1 mouse cellular context compared by ENCODE assay signal in genomic region chr7:101427736-101428135, GRCm38 (mm10).
A peak's percentile ranks its signal among the peaks of the same experiment; 100 is the strongest.
TF ChIP-seq lines count a peak whose summit lies in the region.

No protein-coding gene starts in this region.

TF ChIP-seq in MEL, 35 proteins besides CTCF, POLR2A, EP300 and RAD21:
- TF ChIP-seq TCF12 (IDR thresholded peaks at IDR 0.05; ENCODE audit: low read depth, low read length) (no peak), ZC3H11A (IDR thresholded peaks at IDR 0.05; ENCODE audit: low read depth, low read length) (0 out of 2 replicates have a peak, but pooled peaks have one; percentile 8), SMC3 (IDR thresholded peaks at IDR 0.05; ENCODE audit: low read depth, low read length) (peak; percentile 73)
